Mouse (Mus musculus) intestine, embryonic 15.5 days (tissue): ENCODE results near the gene Gm20388. TPM values are rescaled to one million over a fixed set of nuclear protein-coding genes. Genes with fewer than 3 reads are reported as not detected.

Experiments used
- ATAC-seq: fragments of 200-750 bp; cut with Nextera tagmentation; 2 replicates; pipeline ENCODE4 v1.8.0; 2017; ENCODE audit warnings: moderate TSS enrichment, moderate library complexity
- H3K27ac ChIP-seq: fragments of 300-500 bp; sonication (generic); 2 replicates; pipeline ENCODE4 v1.5.1; 2015; ENCODE audit warnings: mild to moderate bottlenecking, inconsistent platforms
- H3K27me3 ChIP-seq: fragments of 300-500 bp; sonication (generic); replicated peaks from 2 replicates; pipeline ENCODE4 v1.6.1; 2015; ENCODE audit warnings: inconsistent platforms
- H3K36me3 ChIP-seq: fragments of 300-500 bp; sonication (generic); 2 replicates; pipeline ENCODE4 v1.6.1; 2015; ENCODE audit warnings: inconsistent platforms
- H3K4me1 ChIP-seq: fragments of 300-500 bp; sonication (generic); replicated peaks from 2 replicates; pipeline ENCODE4 v1.6.1; 2015; ENCODE audit warnings: inconsistent platforms
- H3K4me2 ChIP-seq: fragments of 300-500 bp; sonication (generic); replicated peaks from 2 replicates; pipeline ENCODE4 v1.6.1; 2015; ENCODE audit warnings: mild to moderate bottlenecking, inconsistent platforms
- H3K4me3 ChIP-seq: fragments of 300-500 bp; sonication (generic); replicated peaks from 2 replicates; pipeline ENCODE4 v1.5.1; 2015; ENCODE audit warnings: inconsistent platforms
- H3K9ac ChIP-seq: fragments of 300-500 bp; sonication (generic); 2 replicates; pipeline ENCODE4 v1.6.1; 2015; ENCODE audit warnings: inconsistent platforms
- H3K9me3 ChIP-seq: fragments of 300-500 bp; sonication (generic); 2 replicates; pipeline ENCODE4 v1.6.1; 2016; ENCODE audit warnings: inconsistent platforms
- WGBS: fragments of 180-500 bp; shearing (Covaris S2); methylation state at CpG from one replicate; pipeline ENCODE4 v1.1.7; 2015; 5-methylcytosine and 5-hydroxymethylcytosine counted together
- polyA plus RNA-seq: library from polyadenylated mRNA; unstranded; fragments of >200 nt; fragmentation: Nextera tagmentation; extraction: Ambion mirVana; gene quantifications from 2 replicates; pipeline ENCODE4 v1.2.1, GENCODE M21; 2015

Gm20388 gene
- polyA plus RNA-seq, 1 experiment from 2014 or later, result not detected

GRCm38 (mm10) chr8:120057078-120057477 lies 146.4 kb downstream of the Gm20388 start:
- no peak overlapping the region for H3K4me2 ChIP-seq
- no peak for ATAC-seq
- H3K9me3 ChIP-seq, result no peaks in the 10 kb centered on the region
- H3K9ac ChIP-seq, result no peak overlapping the region
- H3K36me3 ChIP-seq, result no peaks in the 10 kb centered on the region
- H3K27me3 ChIP-seq, result no peaks in the 10 kb centered on the region
- H3K4me1 ChIP-seq, result 0 out of 2 replicates have a peak, but pooled peaks cover 2% of the 10 kb centered on the region
- H3K27ac ChIP-seq, result no peak overlapping the region
- no peak overlapping the region for H3K4me3 ChIP-seq
- WGBS, result 71% methylated on average over 2 of the region's 2 CpGs

- Histone ChIP-seq H3K9ac (no peak overlapping the region), H3K27ac (no peak overlapping the region), H3K27me3 (no peaks in the 10 kb centered on the region), H3K4me2 (no peak overlapping the region), H3K36me3 (no peaks in the 10 kb centered on the region), H3K9me3 (no peaks in the 10 kb centered on the region), H3K4me1 (0 out of 2 replicates have a peak, but pooled peaks cover 2% of the 10 kb centered on the region), H3K4me3 (no peak overlapping the region)
- WGBS, result 90% methylated on average over 14 of the region's 14 CpGs
- ATAC-seq, result no peak
Observed at GRCm38 (mm10) chr8:120062742-120063141, 152.1 kb downstream of the Gm20388 start.

- Histone ChIP-seq H3K4me1 (peaks cover 7% of the 10 kb centered on the region), H3K9ac (no peak overlapping the region), H3K4me3 (no peak overlapping the region), H3K4me2 (no peak overlapping the region), H3K9me3 (no peaks in the 10 kb centered on the region), H3K27me3 (no peaks in the 10 kb centered on the region), H3K27ac (no peak overlapping the region), H3K36me3 (no peaks in the 10 kb centered on the region)
- ATAC-seq, result no peak
- 74% methylated on average over 2 of the region's 3 CpGs for WGBS
Observed at GRCm38 (mm10) chr8:120063326-120063725, 152.7 kb downstream of the Gm20388 start.

GRCm38 (mm10) chr8:120065611-120066010 lies 155.0 kb downstream of the Gm20388 start:
- WGBS, result 90% methylated on average over 8 of the region's 8 CpGs
- no peak for ATAC-seq

GRCm38 (mm10) chr8:120066226-120066625 lies 155.6 kb downstream of the Gm20388 start:
- Histone ChIP-seq H3K36me3 (no peaks in the 10 kb centered on the region), H3K4me1 (peaks cover 8% of the 10 kb centered on the region), H3K4me3 (no peak overlapping the region), H3K4me2 (no peak overlapping the region), H3K27me3 (no peaks in the 10 kb centered on the region), H3K9ac (no peak overlapping the region), H3K27ac (no peak overlapping the region), H3K9me3 (no peaks in the 10 kb centered on the region)
- 78% methylated on average over 4 of the region's 4 CpGs for WGBS
- no peak for ATAC-seq

More at GRCm38 (mm10) chr8:120065611-120066010, 155.0 kb downstream of the Gm20388 start:
- H3K27me3 ChIP-seq, result no peaks in the 10 kb centered on the region
- H3K27ac ChIP-seq, result no peak overlapping the region
- no peak overlapping the region for H3K4me2 ChIP-seq
- H3K9me3 ChIP-seq, result no peaks in the 10 kb centered on the region
- no peaks in the 10 kb centered on the region for H3K36me3 ChIP-seq
- H3K4me3 ChIP-seq, result no peak overlapping the region
- no peak overlapping the region for H3K9ac ChIP-seq
- peaks cover 8% of the 10 kb centered on the region for H3K4me1 ChIP-seq

GRCm38 (mm10) chr8:120067936-120068668 lies 157.5 kb downstream of the Gm20388 start:
- no peak for ATAC-seq
- Histone ChIP-seq H3K27ac (no peak overlapping the region), H3K4me1 (peaks cover 7% of the 10 kb centered on the region)

GRCm38 (mm10) chr8:120071684-120072083 lies 161.0 kb downstream of the Gm20388 start:
- WGBS, result 27% methylated on average over 4 of the region's 4 CpGs
- Histone ChIP-seq H3K27me3 (no peaks in the 10 kb centered on the region), H3K4me1 (peaks cover 6% of the 10 kb centered on the region), H3K4me2 (no peak overlapping the region), H3K9me3 (no peaks in the 10 kb centered on the region), H3K27ac (no peak overlapping the region), H3K36me3 (no peaks in the 10 kb centered on the region), H3K4me3 (no peak overlapping the region), H3K9ac (no peak overlapping the region)
- peak; percentile 70 for ATAC-seq

More at GRCm38 (mm10) chr8:120067936-120068668, 157.5 kb downstream of the Gm20388 start:
- Histone ChIP-seq H3K27me3 (no peaks in the 10 kb centered on the region), H3K4me2 (no peak overlapping the region), H3K4me3 (no peak overlapping the region), H3K9ac (no peak overlapping the region), H3K9me3 (no peaks in the 10 kb centered on the region), H3K36me3 (no peaks in the 10 kb centered on the region)
- 51% methylated on average over 19 of the region's 19 CpGs for WGBS

GRCm38 (mm10) chr8:120072259-120072658 lies 161.6 kb downstream of the Gm20388 start:
- Histone ChIP-seq H3K4me1 (peaks cover 6% of the 10 kb centered on the region), H3K9ac (no peak overlapping the region), H3K4me3 (no peak overlapping the region), H3K27ac (no peak overlapping the region), H3K4me2 (no peak overlapping the region), H3K27me3 (no peaks in the 10 kb centered on the region), H3K36me3 (no peaks in the 10 kb centered on the region), H3K9me3 (no peaks in the 10 kb centered on the region)
- ATAC-seq, result no peak
- 67% methylated on average over 9 of the region's 9 CpGs for WGBS

GRCm38 (mm10) chr8:120072827-120073226 lies 162.2 kb downstream of the Gm20388 start:
- Histone ChIP-seq H3K36me3 (no peaks in the 10 kb centered on the region), H3K9ac (no peak overlapping the region), H3K9me3 (no peaks in the 10 kb centered on the region), H3K4me3 (no peak overlapping the region), H3K4me1 (peaks cover 6% of the 10 kb centered on the region), H3K27me3 (no peaks in the 10 kb centered on the region), H3K27ac (no peak overlapping the region), H3K4me2 (no peak overlapping the region)
- WGBS, result 71% methylated on average over 8 of the region's 8 CpGs
- ATAC-seq, result no peak

GRCm38 (mm10) chr8:120074516-120074915 lies 163.9 kb downstream of the Gm20388 start:
- Histone ChIP-seq H3K4me1 (peaks cover 4% of the 10 kb centered on the region; the same call in 1 of the 2 replicates), H3K9me3 (no peaks in the 10 kb centered on the region), H3K9ac (no peak overlapping the region), H3K36me3 (no peaks in the 10 kb centered on the region), H3K4me3 (no peak overlapping the region), H3K27me3 (no peaks in the 10 kb centered on the region), H3K4me2 (no peak overlapping the region), H3K27ac (no peak overlapping the region)
- WGBS, result 69% methylated on average over 6 of the region's 6 CpGs
- no peak for ATAC-seq

- ATAC-seq, result no peak
- H3K27me3 ChIP-seq, result no peaks in the 10 kb centered on the region
- no peak overlapping the region for H3K4me2 ChIP-seq
- no peaks in the 10 kb centered on the region for H3K36me3 ChIP-seq
- no peak overlapping the region for H3K9ac ChIP-seq
- no peak overlapping the region for H3K4me3 ChIP-seq
- no peaks in the 10 kb centered on the region for H3K9me3 ChIP-seq
- H3K4me1 ChIP-seq, result peaks cover 4% of the 10 kb centered on the region; the same call in 1 of the 2 replicates
- WGBS, result 61% methylated on average over 6 of the region's 6 CpGs
- no peak overlapping the region for H3K27ac ChIP-seq
Observed at GRCm38 (mm10) chr8:120075347-120075746, 164.7 kb downstream of the Gm20388 start.

- H3K9ac ChIP-seq, result no peak overlapping the region
- peak overlapping the region; percentile 31; the same call in 1 of the 2 replicates for H3K4me2 ChIP-seq
- H3K4me3 ChIP-seq, result no peak overlapping the region
- peaks cover 6% of the 10 kb centered on the region for H3K36me3 ChIP-seq
- 0 out of 2 replicates have a peak, but pooled peaks cover 4% of the 10 kb centered on the region for H3K4me1 ChIP-seq
- 11% methylated on average over 10 of the region's 10 CpGs for WGBS
- H3K9me3 ChIP-seq, result no peaks in the 10 kb centered on the region
- ATAC-seq, result peak; percentile 80
- H3K27me3 ChIP-seq, result no peaks in the 10 kb centered on the region
- no peak overlapping the region for H3K27ac ChIP-seq
Observed at GRCm38 (mm10) chr8:120078080-120078479, 167.4 kb downstream of the Gm20388 start.

- ATAC-seq, result no peak
- no peaks in the 10 kb centered on the region for H3K9me3 ChIP-seq
- WGBS, result 65% methylated on average over 5 of the region's 5 CpGs
- H3K27me3 ChIP-seq, result no peaks in the 10 kb centered on the region
- H3K36me3 ChIP-seq, result peaks cover 10% of the 10 kb centered on the region
- no peak overlapping the region for H3K27ac ChIP-seq
- H3K4me2 ChIP-seq, result no peak overlapping the region
- H3K4me3 ChIP-seq, result no peak overlapping the region
- no peak overlapping the region for H3K9ac ChIP-seq
- 0 out of 2 replicates have a peak, but pooled peaks cover 4% of the 10 kb centered on the region for H3K4me1 ChIP-seq
Observed at GRCm38 (mm10) chr8:120079361-120079760, 168.7 kb downstream of the Gm20388 start.
